Mouse (Mus musculus) cerebellum, adult 9-11 months (tissue): ENCODE results near the gene Dpf2.

Source experiments
- DNase-seq: peaks from one replicate; pipeline ENCODE4 v3.0.0; 2022

Dpf2 gene

GRCm38 (mm10) chr19:5935266-5935665 is 22.5 kb upstream of the Dpf2 start:
- no peak for DNase-seq

GRCm38 (mm10) chr19:5929634-5930596 is 17.1 kb upstream of the Dpf2 start:
- no peak for DNase-seq

GRCm38 (mm10) chr19:5928546-5928945 is 15.7 kb upstream of the Dpf2 start:
- no peak for DNase-seq

GRCm38 (mm10) chr19:5928104-5928503 is 15.3 kb upstream of the Dpf2 start:
- DNase-seq: no peak

- DNase-seq: no peak
Observed at GRCm38 (mm10) chr19:5927532-5927931, 14.7 kb upstream of the Dpf2 start.

GRCm38 (mm10) chr19:5927026-5927425 is 14.2 kb upstream of the Dpf2 start:
- no peak for DNase-seq

- no peak for DNase-seq
Observed at GRCm38 (mm10) chr19:5925311-5925855, 12.6 kb upstream of the Dpf2 start.

- DNase-seq: peak; percentile 96
Observed at GRCm38 (mm10) chr19:5924713-5925093, 11.9 kb upstream of the Dpf2 start, which contains the start of gene Cdc42ep2. Cdc42ep2 (minus strand) TSS chr19:5924816.

- peak; percentile 83 for DNase-seq
Observed at GRCm38 (mm10) chr19:5923990-5924712, 11.3 kb upstream of the Dpf2 start.

- no peak for DNase-seq
Observed at GRCm38 (mm10) chr19:5922963-5923362, 10.2 kb upstream of the Dpf2 start.

- no peak for DNase-seq
Observed at GRCm38 (mm10) chr19:5922119-5922942, 9.5 kb upstream of the Dpf2 start.

GRCm38 (mm10) chr19:5921715-5922114 is 8.9 kb upstream of the Dpf2 start:
- DNase-seq: no peak

GRCm38 (mm10) chr19:5912103-5913006 is 455 bp downstream of the Dpf2 start:
- peak; percentile 99 for DNase-seq

- no peak for DNase-seq
Observed at GRCm38 (mm10) chr19:5911430-5912102, 1.2 kb downstream of the Dpf2 start.

- DNase-seq: no peak
Observed at GRCm38 (mm10) chr19:5910221-5910620, 2.6 kb downstream of the Dpf2 start.

GRCm38 (mm10) chr19:5907275-5907674 is 5.5 kb downstream of the Dpf2 start:
- no peak for DNase-seq

GRCm38 (mm10) chr19:5894002-5894678 is 18.7 kb downstream of the Dpf2 start, which contains the start of gene Tigd3:
Tigd3 (minus strand) TSS chr19:5894149.
- peak; percentile 96 for DNase-seq

- DNase-seq: no peak
Observed at GRCm38 (mm10) chr19:5893282-5894001, 19.4 kb downstream of the Dpf2 start.

GRCm38 (mm10) chr19:5892735-5893134 is 20.1 kb downstream of the Dpf2 start:
- DNase-seq: no peak

GRCm38 (mm10) chr19:5892262-5892661 is 20.5 kb downstream of the Dpf2 start:
- DNase-seq: no peak
